Mouse (Mus musculus): ENCODE measurements around the gene Nr4a1.

The Nr4a1 gene

GRCm38 (mm10) chr15:101315832-101316231 is 61.8 kb downstream of the Nr4a1 start:
- peak; percentile 81 for DNase-seq (ENCODE audit: low spot score)

- no peak for DNase-seq (ENCODE audit: low spot score)
Observed at GRCm38 (mm10) chr15:101316279-101316912, 62.3 kb downstream of the Nr4a1 start.

GRCm38 (mm10) chr15:101316913-101317813 is 63.1 kb downstream of the Nr4a1 start:
- no peak for DNase-seq (ENCODE audit: low spot score)

- DNase-seq (ENCODE audit: low spot score) = no peak
Observed at GRCm38 (mm10) chr15:101317814-101318500, 63.9 kb downstream of the Nr4a1 start.

GRCm38 (mm10) chr15:101318889-101319765 is 65.1 kb downstream of the Nr4a1 start:
- DNase-seq (ENCODE audit: low spot score) = peak; percentile 53

- DNase-seq (ENCODE audit: low spot score) = no peak
Observed at GRCm38 (mm10) chr15:101320010-101320617, 66.0 kb downstream of the Nr4a1 start.

- no peak for DNase-seq (ENCODE audit: low spot score)
Observed at GRCm38 (mm10) chr15:101320618-101321041, 66.6 kb downstream of the Nr4a1 start.

GRCm38 (mm10) chr15:101321126-101321525 is 67.1 kb downstream of the Nr4a1 start:
- no peak for DNase-seq (ENCODE audit: low spot score)

GRCm38 (mm10) chr15:101322106-101322505 is 68.0 kb downstream of the Nr4a1 start:
- DNase-seq (ENCODE audit: low spot score) = no peak

- no peak for DNase-seq (ENCODE audit: low spot score)
Observed at GRCm38 (mm10) chr15:101322640-101323039, 68.6 kb downstream of the Nr4a1 start.

- no peak for DNase-seq (ENCODE audit: low spot score)
Observed at GRCm38 (mm10) chr15:101323511-101323910, 69.4 kb downstream of the Nr4a1 start.

Data from testis, postnatal 14 days (tissue).